Mouse (Mus musculus) midbrain, embryonic 16.5 days (tissue): Measurements from ENCODE around the gene Mrps5. TPM values are rescaled to one million over a fixed set of nuclear protein-coding genes. Genes with fewer than 3 reads are reported as not detected.

ENCODE experiments used
- ATAC-seq: fragments of 200-750 bp; cut with Nextera tagmentation; 2 replicates; pipeline ENCODE4 v1.8.0; 2017; ENCODE audit warnings: moderate TSS enrichment
- H3K27ac ChIP-seq: fragments of 300-500 bp; sonication (generic); 2 replicates; pipeline ENCODE4 v1.5.1; 2014; ENCODE audit warnings: mild to moderate bottlenecking, low read length, mixed read lengths
- H3K27me3 ChIP-seq: fragments of 300-500 bp; sonication (generic); 2 replicates; pipeline ENCODE4 v1.6.1; 2014; ENCODE audit warnings: low read depth, low read length, mixed read lengths; ENCODE audit not compliant: control insufficient read depth, insufficient read depth
- H3K36me3 ChIP-seq: fragments of 300-500 bp; sonication (generic); 2 replicates; pipeline ENCODE4 v1.6.1; 2014; ENCODE audit warnings: mild to moderate bottlenecking, low read length, moderate library complexity, mixed read lengths; ENCODE audit not compliant: control insufficient read depth, insufficient read depth
- H3K4me1 ChIP-seq: fragments of 300-500 bp; sonication (generic); 2 replicates; pipeline ENCODE4 v1.6.1; 2014; ENCODE audit warnings: mild to moderate bottlenecking, low read length, mixed read lengths; ENCODE audit not compliant: control insufficient read depth, insufficient read depth
- H3K4me2 ChIP-seq: fragments of 300-500 bp; sonication (generic); 2 replicates; pipeline ENCODE4 v1.6.1; 2014; ENCODE audit warnings: mild to moderate bottlenecking, low read length, mixed read lengths
- H3K4me3 ChIP-seq: fragments of 300-500 bp; sonication (generic); 2 replicates; pipeline ENCODE4 v1.5.1; 2014; ENCODE audit warnings: low read depth, mild to moderate bottlenecking, low read length, moderate library complexity, mixed read lengths
- H3K9ac ChIP-seq: fragments of 300-500 bp; sonication (generic); 2 replicates; pipeline ENCODE4 v1.6.1; 2014; ENCODE audit warnings: low read depth, low read length, mixed read lengths
- H3K9me3 ChIP-seq: fragments of 300-500 bp; sonication (generic); replicated peaks from 2 replicates; pipeline ENCODE4 v1.6.1; 2014; ENCODE audit warnings: mild to moderate bottlenecking, low read length, mixed read lengths; ENCODE audit not compliant: control insufficient read depth, poor library complexity, severe bottlenecking
- WGBS: fragments of 180-500 bp; shearing (Covaris S2); extraction: QIAGEN DNeasy Blood & Tissue Kit; methylation state at CpG from one replicate; pipeline ENCODE4 v1.1.7; 2014; 5-methylcytosine and 5-hydroxymethylcytosine counted together
- polyA plus RNA-seq: library from polyadenylated mRNA; unstranded; fragments of >200 nt; fragmentation: Nextera tagmentation; extraction: Ambion mirVana; gene quantifications from 2 replicates; pipeline ENCODE4 v1.2.1, GENCODE M21; 2015

Mrps5 gene
- polyA plus RNA-seq, 1 experiment from 2014 or later, result 155 TPM

- Histone ChIP-seq H3K27ac (no peak overlapping the region), H3K4me3 (no peak overlapping the region), H3K9ac (no peak overlapping the region), H3K27me3 (no peaks in the 10 kb centered on the region), H3K9me3 (no peaks in the 10 kb centered on the region), H3K4me2 (no peak overlapping the region), H3K4me1 (no peaks in the 10 kb centered on the region), H3K36me3 (peaks cover 9% of the 10 kb centered on the region; the same call in 1 of the 2 replicates)
- ATAC-seq, result no peak
- 40% methylated on average over 3 of the region's 3 CpGs for WGBS
Observed at GRCm38 (mm10) chr2:127608234-127608633, 21.2 kb downstream of the Mrps5 start.

GRCm38 (mm10) chr2:127608986-127609385 is 22.0 kb downstream of the Mrps5 start:
- H3K27me3 ChIP-seq, result no peaks in the 10 kb centered on the region
- no peak overlapping the region for H3K9ac ChIP-seq
- no peak overlapping the region for H3K4me3 ChIP-seq
- no peaks in the 10 kb centered on the region for H3K4me1 ChIP-seq
- H3K4me2 ChIP-seq, result no peak overlapping the region
- no peak for ATAC-seq
- 16% methylated on average over 5 of the region's 5 CpGs for WGBS
- no peak overlapping the region for H3K27ac ChIP-seq
- H3K9me3 ChIP-seq, result no peaks in the 10 kb centered on the region
- peaks cover 9% of the 10 kb centered on the region; the same call in 1 of the 2 replicates for H3K36me3 ChIP-seq

GRCm38 (mm10) chr2:127611386-127611785 is 24.4 kb downstream of the Mrps5 start:
- no peak overlapping the region for H3K27ac ChIP-seq
- no peaks in the 10 kb centered on the region for H3K36me3 ChIP-seq
- no peak for ATAC-seq
- H3K27me3 ChIP-seq, result no peaks in the 10 kb centered on the region
- no peak overlapping the region for H3K4me3 ChIP-seq
- no peak overlapping the region for H3K4me2 ChIP-seq
- no peaks in the 10 kb centered on the region for H3K4me1 ChIP-seq
- 89% methylated on average over 4 of the region's 4 CpGs for WGBS
- H3K9ac ChIP-seq, result no peak overlapping the region
- no peaks in the 10 kb centered on the region for H3K9me3 ChIP-seq

- H3K27me3 ChIP-seq, result no peaks in the 10 kb centered on the region
- H3K4me3 ChIP-seq, result no peak overlapping the region
- no peak overlapping the region for H3K4me2 ChIP-seq
- H3K27ac ChIP-seq, result no peak overlapping the region
- H3K9me3 ChIP-seq, result no peaks in the 10 kb centered on the region
- H3K36me3 ChIP-seq, result no peaks in the 10 kb centered on the region
- WGBS, result 96% methylated on average over 4 of the region's 4 CpGs
- ATAC-seq, result no peak
- H3K9ac ChIP-seq, result no peak overlapping the region
- no peaks in the 10 kb centered on the region for H3K4me1 ChIP-seq
Observed at GRCm38 (mm10) chr2:127612288-127612687, 25.3 kb downstream of the Mrps5 start.

GRCm38 (mm10) chr2:127619311-127619710 is 32.3 kb downstream of the Mrps5 start:
- no peak overlapping the region for H3K27ac ChIP-seq
- no peak overlapping the region for H3K4me3 ChIP-seq
- H3K9me3 ChIP-seq, result no peaks in the 10 kb centered on the region
- H3K4me2 ChIP-seq, result no peak overlapping the region
- H3K27me3 ChIP-seq, result no peaks in the 10 kb centered on the region
- WGBS, result 89% methylated on average over 3 of the region's 3 CpGs
- no peak for ATAC-seq
- H3K4me1 ChIP-seq, result no peaks in the 10 kb centered on the region
- H3K36me3 ChIP-seq, result no peaks in the 10 kb centered on the region
- H3K9ac ChIP-seq, result no peak overlapping the region

GRCm38 (mm10) chr2:127622065-127622464 is 35.0 kb downstream of the Mrps5 start:
- no peak overlapping the region for H3K4me3 ChIP-seq
- ATAC-seq, result no peak
- no peak overlapping the region for H3K4me2 ChIP-seq
- H3K9ac ChIP-seq, result no peak overlapping the region
- H3K36me3 ChIP-seq, result no peaks in the 10 kb centered on the region
- H3K9me3 ChIP-seq, result no peaks in the 10 kb centered on the region
- WGBS, result 41% methylated on average over 3 of the region's 3 CpGs
- no peak overlapping the region for H3K27ac ChIP-seq
- H3K27me3 ChIP-seq, result no peaks in the 10 kb centered on the region
- H3K4me1 ChIP-seq, result no peaks in the 10 kb centered on the region

GRCm38 (mm10) chr2:127624786-127625185 is 37.8 kb downstream of the Mrps5 start:
- no peak overlapping the region for H3K27ac ChIP-seq
- 87% methylated on average over 2 of the region's 2 CpGs for WGBS
- no peaks in the 10 kb centered on the region for H3K36me3 ChIP-seq
- ATAC-seq, result no peak
- H3K4me3 ChIP-seq, result no peak overlapping the region
- H3K4me1 ChIP-seq, result no peaks in the 10 kb centered on the region
- no peak overlapping the region for H3K4me2 ChIP-seq
- H3K9ac ChIP-seq, result no peak overlapping the region
- H3K27me3 ChIP-seq, result no peaks in the 10 kb centered on the region
- no peaks in the 10 kb centered on the region for H3K9me3 ChIP-seq

GRCm38 (mm10) chr2:127625659-127626058 is 38.6 kb downstream of the Mrps5 start:
- ATAC-seq, result no peak
- 84% methylated on average over 5 of the region's 5 CpGs for WGBS
- H3K36me3 ChIP-seq, result no peaks in the 10 kb centered on the region
- H3K4me1 ChIP-seq, result no peaks in the 10 kb centered on the region
- H3K27ac ChIP-seq, result no peak overlapping the region
- no peak overlapping the region for H3K4me3 ChIP-seq
- H3K9me3 ChIP-seq, result no peaks in the 10 kb centered on the region
- H3K27me3 ChIP-seq, result no peaks in the 10 kb centered on the region
- H3K9ac ChIP-seq, result no peak overlapping the region
- H3K4me2 ChIP-seq, result no peak overlapping the region

GRCm38 (mm10) chr2:127627354-127627753 is 40.3 kb downstream of the Mrps5 start:
- WGBS, result 48% methylated on average over 6 of the region's 6 CpGs
- no peak overlapping the region for H3K4me3 ChIP-seq
- H3K27ac ChIP-seq, result no peak overlapping the region
- no peaks in the 10 kb centered on the region for H3K4me1 ChIP-seq
- no peak overlapping the region for H3K9ac ChIP-seq
- H3K9me3 ChIP-seq, result no peaks in the 10 kb centered on the region
- no peak overlapping the region for H3K4me2 ChIP-seq
- no peaks in the 10 kb centered on the region for H3K36me3 ChIP-seq
- no peaks in the 10 kb centered on the region for H3K27me3 ChIP-seq
- no peak for ATAC-seq
